Mouse (Mus musculus) intestine, postnatal 0 days (tissue): Measurements from ENCODE around the gene Slc25a26. TPM values are rescaled to one million over a fixed set of nuclear protein-coding genes. Genes with fewer than 3 reads are reported as not detected.

Experiments used
- ATAC-seq: fragments of 200-750 bp; cut with Nextera tagmentation; 2 replicates; pipeline ENCODE4 v1.8.0; 2017; ENCODE audit warnings: mild to moderate bottlenecking, moderate TSS enrichment, moderate library complexity
- H3K27ac ChIP-seq: fragments of 300-500 bp; sonication (generic); 2 replicates; pipeline ENCODE4 v1.5.1; 2014; ENCODE audit warnings: mild to moderate bottlenecking, low read depth, low read length, moderate library complexity
- H3K27me3 ChIP-seq: fragments of 300-500 bp; sonication (generic); replicated peaks from 2 replicates; pipeline ENCODE4 v1.6.1; 2014; ENCODE audit warnings: low read length, mixed read lengths; ENCODE audit not compliant: control insufficient read depth, insufficient read depth
- H3K36me3 ChIP-seq: fragments of 300-500 bp; sonication (generic); 2 replicates; pipeline ENCODE4 v1.6.1; 2014; ENCODE audit warnings: mild to moderate bottlenecking, moderate library complexity; ENCODE audit not compliant: control insufficient read depth, insufficient read depth
- H3K4me1 ChIP-seq: fragments of 300-500 bp; sonication (generic); replicated peaks from 2 replicates; pipeline ENCODE4 v1.6.1; 2014; ENCODE audit warnings: antibody characterized with exemption, low read length, mixed read lengths; ENCODE audit not compliant: control insufficient read depth, insufficient read depth
- H3K4me2 ChIP-seq: fragments of 300-500 bp; sonication (generic); replicated peaks from 2 replicates; pipeline ENCODE4 v1.6.1; 2014; ENCODE audit warnings: low read depth, mild to moderate bottlenecking, moderate library complexity
- H3K4me3 ChIP-seq: fragments of 300-500 bp; sonication (generic); 2 replicates; pipeline ENCODE4 v1.5.1; 2014; ENCODE audit warnings: low read depth, low read length
- H3K9ac ChIP-seq: fragments of 300-500 bp; sonication (generic); 2 replicates; pipeline ENCODE4 v1.6.1; 2014; ENCODE audit warnings: mild to moderate bottlenecking, low read depth, low read length
- H3K9me3 ChIP-seq: fragments of 300-500 bp; sonication (generic); 2 replicates; pipeline ENCODE4 v1.6.1; 2016; ENCODE audit warnings: mixed run types; ENCODE audit not compliant: control insufficient read depth
- CTCF ChIP-seq: sonication (generic); IDR thresholded peaks from 2 replicates; pipeline ENCODE4 v1.5.1; 2016; ENCODE audit warnings: low read depth, mild to moderate bottlenecking, control low read depth, antibody characterized with exemption, moderate library complexity
- WGBS: fragments of 180-500 bp; shearing (Covaris S2); extraction: QIAGEN DNeasy Blood & Tissue Kit; methylation state at CpG from one replicate; pipeline ENCODE4 v1.1.7; 2014; 5-methylcytosine and 5-hydroxymethylcytosine counted together
- polyA plus RNA-seq: library from polyadenylated mRNA; unstranded; fragments of >200 nt; fragmentation: Nextera tagmentation; extraction: Ambion mirVana; gene quantifications from 2 replicates; pipeline ENCODE4 v1.2.1, GENCODE M21; 2015

Slc25a26 gene
- polyA plus RNA-seq, 1 experiment from 2014 or later: 6.1 TPM

DNA sequence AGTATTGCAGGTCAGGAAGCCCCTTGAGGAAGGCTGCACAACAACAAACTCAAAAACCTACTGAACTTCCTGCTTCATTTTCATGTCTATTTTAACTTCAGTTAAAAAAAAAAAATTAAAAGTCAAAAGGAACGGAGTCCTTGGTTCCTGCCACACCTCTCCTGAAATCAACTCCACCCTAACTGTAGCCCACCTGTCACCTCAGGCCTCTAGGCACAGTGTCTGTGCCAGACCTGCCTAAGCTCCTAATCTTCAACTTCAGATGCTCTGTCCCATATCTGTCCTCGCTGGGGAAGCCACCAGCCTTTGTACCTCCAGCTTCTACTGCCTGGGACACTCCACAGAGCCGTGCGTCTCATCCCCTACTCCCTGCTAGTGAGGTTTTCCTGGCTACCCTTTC, 134.1 kb downstream of the Slc25a26 start:
- no peak for ATAC-seq
- Histone ChIP-seq H3K9ac (no peak overlapping the region), H3K36me3 (0 out of 2 replicates have a peak, but pooled peaks cover 4% of the 10 kb centered on the region), H3K9me3 (no peaks in the 10 kb centered on the region), H3K4me2 (no peak overlapping the region), H3K27me3 (no peaks in the 10 kb centered on the region), H3K4me3 (no peak overlapping the region), H3K4me1 (no peaks in the 10 kb centered on the region), H3K27ac (no peak overlapping the region)
- WGBS: 64% methylated on average over 4 of the region's 4 CpGs
- TF ChIP-seq CTCF: no peak

- no peaks in the 10 kb centered on the region for H3K9me3 ChIP-seq
- H3K27me3 ChIP-seq: no peaks in the 10 kb centered on the region
- no peak for ATAC-seq
- TF ChIP-seq CTCF: no peak
- no peak overlapping the region for H3K4me3 ChIP-seq
- no peak overlapping the region for H3K4me2 ChIP-seq
- no peak overlapping the region for H3K9ac ChIP-seq
- H3K4me1 ChIP-seq: no peaks in the 10 kb centered on the region
- WGBS: 80% methylated on average over 9 of the region's 9 CpGs
- H3K27ac ChIP-seq: no peak overlapping the region
- H3K36me3 ChIP-seq: 0 out of 2 replicates have a peak, but pooled peaks cover 4% of the 10 kb centered on the region
Measured at GRCm38 (mm10) chr6:94634710-94635109, 134.6 kb downstream of the Slc25a26 start.

DNA sequence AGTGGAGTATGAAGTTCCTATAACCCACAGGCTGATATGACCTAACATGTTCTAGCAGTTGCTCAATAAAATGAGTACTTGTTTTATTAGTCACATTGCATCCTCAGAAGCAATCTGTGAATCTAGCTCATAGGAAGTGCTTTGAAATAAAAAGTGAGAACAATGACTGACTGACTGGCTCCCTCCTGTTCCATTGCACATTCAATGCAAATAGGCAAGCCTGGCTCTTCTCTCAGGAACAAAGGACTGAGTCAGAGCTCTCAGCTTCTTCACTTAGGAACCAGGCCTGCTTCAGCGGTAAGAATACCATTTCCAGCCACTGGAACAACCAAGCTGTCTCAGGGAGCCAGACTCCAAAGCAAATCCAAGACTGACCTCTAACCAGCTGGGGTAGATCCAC, 135.2 kb downstream of the Slc25a26 start:
- H3K27me3 ChIP-seq: no peaks in the 10 kb centered on the region
- H3K9me3 ChIP-seq: no peaks in the 10 kb centered on the region
- no peak for ATAC-seq
- 54% methylated on average over 1 of the region's 1 CpGs for WGBS
- H3K4me3 ChIP-seq: no peak overlapping the region
- no peak overlapping the region for H3K27ac ChIP-seq
- H3K4me1 ChIP-seq: no peaks in the 10 kb centered on the region
- TF ChIP-seq CTCF: no peak
- H3K36me3 ChIP-seq: no peaks in the 10 kb centered on the region
- no peak overlapping the region for H3K9ac ChIP-seq
- H3K4me2 ChIP-seq: no peak overlapping the region

- ATAC-seq: no peak
- TF ChIP-seq CTCF: no peak
- Histone ChIP-seq H3K4me3 (no peak overlapping the region), H3K9me3 (no peaks in the 10 kb centered on the region), H3K9ac (no peak overlapping the region), H3K4me2 (no peak overlapping the region), H3K36me3 (no peaks in the 10 kb centered on the region), H3K4me1 (no peaks in the 10 kb centered on the region), H3K27me3 (no peaks in the 10 kb centered on the region), H3K27ac (no peak overlapping the region)
- 43% methylated on average over 5 of the region's 5 CpGs for WGBS
Measured at GRCm38 (mm10) chr6:94637024-94637434, 136.9 kb downstream of the Slc25a26 start.

GRCm38 (mm10) chr6:94640297-94640696, 140.2 kb downstream of the Slc25a26 start:
- H3K27me3 ChIP-seq: no peaks in the 10 kb centered on the region
- no peaks in the 10 kb centered on the region for H3K9me3 ChIP-seq
- H3K36me3 ChIP-seq: no peaks in the 10 kb centered on the region; the same call in 1 of the 2 replicates
- no peak overlapping the region for H3K9ac ChIP-seq
- no peak for TF ChIP-seq CTCF
- ATAC-seq: no peak
- 44% methylated on average over 7 of the region's 7 CpGs for WGBS
- H3K4me1 ChIP-seq: no peaks in the 10 kb centered on the region
- no peak overlapping the region for H3K4me3 ChIP-seq
- H3K4me2 ChIP-seq: no peak overlapping the region
- no peak overlapping the region for H3K27ac ChIP-seq

- H3K27ac ChIP-seq: no peak overlapping the region
- 88% methylated on average over 1 of the region's 1 CpGs for WGBS
- no peak overlapping the region for H3K4me2 ChIP-seq
- no peak overlapping the region for H3K4me3 ChIP-seq
- no peaks in the 10 kb centered on the region; the same call in 1 of the 2 replicates for H3K36me3 ChIP-seq
- no peaks in the 10 kb centered on the region for H3K9me3 ChIP-seq
- no peak for ATAC-seq
- 0 out of 2 replicates have a peak, but pooled peaks cover 3% of the 10 kb centered on the region for H3K4me1 ChIP-seq
- TF ChIP-seq CTCF: no peak
- no peak overlapping the region for H3K9ac ChIP-seq
- H3K27me3 ChIP-seq: no peaks in the 10 kb centered on the region
Measured at GRCm38 (mm10) chr6:94642048-94642447, 141.9 kb downstream of the Slc25a26 start.

DNA sequence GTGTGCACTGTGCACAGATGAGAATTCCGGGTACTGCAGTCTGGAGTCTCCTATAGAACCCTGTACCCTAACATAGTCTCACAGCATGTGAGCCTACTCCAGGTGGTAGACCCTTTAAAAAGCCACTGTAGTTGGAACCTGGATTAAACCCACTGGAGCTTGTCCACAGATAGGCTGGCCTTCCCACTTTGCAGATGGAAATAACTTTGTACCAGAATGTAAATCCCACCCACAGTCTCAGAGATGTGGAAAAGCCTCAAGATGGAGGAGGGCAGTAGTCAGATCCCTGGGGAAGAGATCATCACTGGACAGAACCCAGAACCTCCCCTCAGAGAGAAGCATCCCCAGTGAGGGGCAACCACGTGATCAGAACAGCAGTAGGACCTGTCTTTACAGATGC, 143.9 kb downstream of the Slc25a26 start:
- TF ChIP-seq CTCF: no peak

More for the DNA sequence above, 143.9 kb downstream of the Slc25a26 start:
- Histone ChIP-seq H3K27ac (no peak overlapping the region), H3K4me3 (no peak overlapping the region), H3K4me1 (peaks cover 17% of the 10 kb centered on the region; the same call in 1 of the 2 replicates), H3K4me2 (no peak overlapping the region), H3K9me3 (no peaks in the 10 kb centered on the region), H3K36me3 (no peaks in the 10 kb centered on the region; the same call in 1 of the 2 replicates), H3K9ac (no peak overlapping the region), H3K27me3 (no peaks in the 10 kb centered on the region)
- no peak for ATAC-seq
- WGBS: 87% methylated on average over 2 of the region's 2 CpGs
